Mouse (Mus musculus): ENCODE measurements at regions not wholly inside any gene's neighbourhood (a gene's known extent, or its start where the extent isn't known, plus 50 kb on each side); places are given as distances from the start of the nearest gene placed in this dataset.

GRCm38 (mm10) chr4:95105424-95105823, 53.4 kb upstream of the Jun start:
- peak; percentile 27 for DNase-seq (ENCODE audit: low spot score)

GRCm38 (mm10) chr4:95105926-95106622, 54.1 kb upstream of the Jun start:
- no peak for DNase-seq (ENCODE audit: low spot score)

- no peak for DNase-seq (ENCODE audit: low spot score)
These were observed 55.1 kb upstream of the Jun start for GRCm38 (mm10) chr4:95106881-95107665.

GRCm38 (mm10) chr4:95108811-95109210, 56.8 kb upstream of the Jun start:
- no peak for DNase-seq (ENCODE audit: low spot score)

- no peak for DNase-seq (ENCODE audit: low spot score)
These were observed 58.8 kb upstream of the Jun start for GRCm38 (mm10) chr4:95110828-95111227.

GRCm38 (mm10) chr4:95117158-95117681, 65.2 kb upstream of the Jun start:
- no peak for DNase-seq (ENCODE audit: low spot score)

GRCm38 (mm10) chr4:95120876-95121275, 68.9 kb upstream of the Jun start:
- DNase-seq (ENCODE audit: low spot score), result no peak

GRCm38 (mm10) chr4:95125346-95125745, 73.3 kb upstream of the Jun start:
- DNase-seq (ENCODE audit: low spot score), result no peak

- DNase-seq (ENCODE audit: low spot score), result no peak
These were observed 75.9 kb upstream of the Jun start for GRCm38 (mm10) chr4:95127970-95128369.

- no peak for DNase-seq (ENCODE audit: low spot score)
These were observed 81.8 kb upstream of the Jun start for GRCm38 (mm10) chr4:95133815-95134214.

GRCm38 (mm10) chr4:95134611-95135010, 82.6 kb upstream of the Jun start:
- DNase-seq (ENCODE audit: low spot score), result no peak

GRCm38 (mm10) chr4:95137413-95138143, 85.6 kb upstream of the Jun start:
- DNase-seq (ENCODE audit: low spot score), result no peak

- no peak for DNase-seq (ENCODE audit: low spot score)
These were observed 86.7 kb upstream of the Jun start for GRCm38 (mm10) chr4:95138676-95139075.

GRCm38 (mm10) chr4:95141253-95141652, 89.2 kb upstream of the Jun start:
- no peak for DNase-seq (ENCODE audit: low spot score)

GRCm38 (mm10) chr4:95143130-95143529, 91.1 kb upstream of the Jun start:
- DNase-seq (ENCODE audit: low spot score), result no peak

GRCm38 (mm10) chr4:95143668-95144067, 91.6 kb upstream of the Jun start:
- DNase-seq (ENCODE audit: low spot score), result no peak

- no peak for DNase-seq (ENCODE audit: low spot score)
These were observed 92.4 kb upstream of the Jun start for GRCm38 (mm10) chr4:95144440-95144839.

- DNase-seq (ENCODE audit: low spot score), result no peak
These were observed 94.2 kb upstream of the Jun start for GRCm38 (mm10) chr4:95146268-95146667.

GRCm38 (mm10) chr4:95148665-95149064, 96.6 kb upstream of the Jun start:
- no peak for DNase-seq (ENCODE audit: low spot score)

- DNase-seq (ENCODE audit: low spot score), result no peak
These were observed 99.7 kb upstream of the Jun start for GRCm38 (mm10) chr4:95151678-95152077.

GRCm38 (mm10) chr4:95152431-95153115, 100.6 kb upstream of the Jun start:
- DNase-seq (ENCODE audit: low spot score), result no peak

GRCm38 (mm10) chr4:95153737-95154287, 101.8 kb upstream of the Jun start:
- DNase-seq (ENCODE audit: low spot score), result no peak

Measured in urinary bladder, postnatal 25 days (tissue).